Mouse (Mus musculus) midbrain, embryonic 12.5 days (tissue): ENCODE data around the gene Cwc27. TPM values are rescaled to one million over a fixed set of nuclear protein-coding genes. Genes with fewer than 3 reads are reported as not detected.

Experiments used
- ATAC-seq: fragments of 200-750 bp; cut with Nextera tagmentation; 2 replicates; pipeline ENCODE4 v1.8.0; 2017; ENCODE audit warnings: low read depth, moderate TSS enrichment, moderate library complexity; ENCODE audit not compliant: low FRiP score
- H3K27ac ChIP-seq: fragments of 300-500 bp; sonication (generic); replicated peaks from 2 replicates; pipeline ENCODE4 v1.5.1; 2016; ENCODE audit warnings: mild to moderate bottlenecking
- H3K27me3 ChIP-seq: fragments of 300-500 bp; sonication (generic); 2 replicates; pipeline ENCODE4 v1.6.1; 2016; ENCODE audit warnings: mild to moderate bottlenecking
- H3K36me3 ChIP-seq: fragments of 300-500 bp; sonication (generic); 2 replicates; pipeline ENCODE4 v1.6.1; 2016
- H3K4me1 ChIP-seq: fragments of 300-500 bp; sonication (generic); 2 replicates; pipeline ENCODE4 v1.6.1; 2016
- H3K4me2 ChIP-seq: fragments of 300-500 bp; sonication (generic); replicated peaks from 2 replicates; pipeline ENCODE4 v1.6.1; 2016; ENCODE audit warnings: mild to moderate bottlenecking, moderate library complexity
- H3K4me3 ChIP-seq: fragments of 300-500 bp; sonication (generic); 2 replicates; pipeline ENCODE4 v1.5.1; 2016; ENCODE audit warnings: mild to moderate bottlenecking
- H3K9ac ChIP-seq: fragments of 300-500 bp; sonication (generic); replicated peaks from 2 replicates; pipeline ENCODE4 v1.6.1; 2016; ENCODE audit warnings: mild to moderate bottlenecking, moderate library complexity
- H3K9me3 ChIP-seq: fragments of 300-500 bp; sonication (generic); 2 replicates; pipeline ENCODE4 v1.6.1; 2016; ENCODE audit warnings: mild to moderate bottlenecking
- WGBS: fragments of 180-500 bp; shearing (Covaris S2); methylation state at CpG from one replicate; pipeline ENCODE4 v1.1.7; 2016; 5-methylcytosine and 5-hydroxymethylcytosine counted together
- polyA plus RNA-seq: library from polyadenylated mRNA; unstranded; fragments of >200 nt; fragmentation: Nextera tagmentation; extraction: Ambion mirVana; gene quantifications from 2 replicates; pipeline ENCODE4 v1.2.1, GENCODE M21; 2016

Gene Cwc27
- polyA plus RNA-seq, 1 experiment from 2014 or later = 33.4 TPM

DNA sequence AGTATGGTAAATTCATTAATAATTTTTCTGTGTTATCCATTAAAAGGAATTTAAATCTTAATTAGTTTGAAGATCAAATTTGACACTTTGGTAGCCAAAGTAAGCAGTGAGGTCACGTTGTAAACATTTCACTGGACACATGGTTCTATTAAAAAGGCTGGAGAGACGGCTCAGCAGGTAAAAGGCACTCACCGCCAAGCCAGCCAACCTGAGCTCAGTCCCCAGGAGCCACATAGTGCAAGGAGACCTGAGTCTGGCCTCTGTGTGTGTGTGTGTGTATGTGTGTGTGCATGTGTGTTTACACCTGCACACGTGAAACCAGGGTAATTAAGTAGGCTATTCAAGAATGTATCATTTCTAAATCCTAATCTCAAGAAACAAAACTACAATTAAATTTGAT, 54.5 kb downstream of the Cwc27 start:
- Histone ChIP-seq H3K36me3 (no peaks in the 10 kb centered on the region), H3K9me3 (no peaks in the 10 kb centered on the region), H3K27ac (no peak overlapping the region), H3K4me1 (no peaks in the 10 kb centered on the region), H3K4me2 (no peak overlapping the region), H3K9ac (no peak overlapping the region), H3K27me3 (no peaks in the 10 kb centered on the region), H3K4me3 (no peak overlapping the region)
- 94% methylated on average over 4 of the region's 4 CpGs for WGBS
- no peak for ATAC-seq

DNA sequence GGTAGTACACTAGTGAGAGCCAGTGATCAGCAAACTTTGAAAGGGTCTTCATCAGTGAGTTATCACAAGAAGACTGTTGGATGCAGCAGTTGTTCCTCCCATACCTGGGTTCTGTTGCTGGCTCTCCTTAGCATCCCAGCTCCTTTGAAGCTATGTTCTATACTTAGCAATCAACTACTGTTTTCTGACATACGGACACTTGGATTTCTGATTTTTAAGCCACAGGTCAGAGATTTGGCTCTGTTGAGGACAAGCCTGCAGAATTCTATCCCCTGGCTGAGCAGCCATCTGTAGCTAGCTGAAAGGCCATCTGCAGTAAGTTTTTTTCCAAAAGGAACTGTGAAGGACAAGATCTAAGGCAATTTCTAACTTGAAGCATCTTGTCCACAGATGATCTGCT, 57.6 kb downstream of the Cwc27 start:
- H3K4me1 ChIP-seq = no peaks in the 10 kb centered on the region
- no peaks in the 10 kb centered on the region for H3K27me3 ChIP-seq
- no peak overlapping the region for H3K4me2 ChIP-seq
- H3K9ac ChIP-seq = no peak overlapping the region
- no peaks in the 10 kb centered on the region for H3K36me3 ChIP-seq
- 96% methylated on average over 1 of the region's 1 CpGs for WGBS
- ATAC-seq = no peak
- no peaks in the 10 kb centered on the region for H3K9me3 ChIP-seq
- H3K4me3 ChIP-seq = no peak overlapping the region
- H3K27ac ChIP-seq = no peak overlapping the region

GRCm38 (mm10) chr13:104747032-104747431, 69.9 kb downstream of the Cwc27 start:
- Histone ChIP-seq H3K4me2 (no peak overlapping the region), H3K4me3 (no peak overlapping the region), H3K27ac (no peak overlapping the region), H3K4me1 (no peaks in the 10 kb centered on the region), H3K9ac (no peak overlapping the region), H3K36me3 (no peaks in the 10 kb centered on the region), H3K9me3 (no peaks in the 10 kb centered on the region), H3K27me3 (no peaks in the 10 kb centered on the region)
- no peak for ATAC-seq

GRCm38 (mm10) chr13:104742866-104743265, 74.1 kb downstream of the Cwc27 start:
- no peaks in the 10 kb centered on the region for H3K9me3 ChIP-seq
- no peaks in the 10 kb centered on the region for H3K4me1 ChIP-seq
- no peak for ATAC-seq
- no peak overlapping the region for H3K27ac ChIP-seq
- no peak overlapping the region for H3K4me2 ChIP-seq
- WGBS = 92% methylated on average over 4 of the region's 4 CpGs
- H3K36me3 ChIP-seq = no peaks in the 10 kb centered on the region
- no peak overlapping the region for H3K4me3 ChIP-seq
- no peaks in the 10 kb centered on the region for H3K27me3 ChIP-seq
- no peak overlapping the region for H3K9ac ChIP-seq

DNA sequence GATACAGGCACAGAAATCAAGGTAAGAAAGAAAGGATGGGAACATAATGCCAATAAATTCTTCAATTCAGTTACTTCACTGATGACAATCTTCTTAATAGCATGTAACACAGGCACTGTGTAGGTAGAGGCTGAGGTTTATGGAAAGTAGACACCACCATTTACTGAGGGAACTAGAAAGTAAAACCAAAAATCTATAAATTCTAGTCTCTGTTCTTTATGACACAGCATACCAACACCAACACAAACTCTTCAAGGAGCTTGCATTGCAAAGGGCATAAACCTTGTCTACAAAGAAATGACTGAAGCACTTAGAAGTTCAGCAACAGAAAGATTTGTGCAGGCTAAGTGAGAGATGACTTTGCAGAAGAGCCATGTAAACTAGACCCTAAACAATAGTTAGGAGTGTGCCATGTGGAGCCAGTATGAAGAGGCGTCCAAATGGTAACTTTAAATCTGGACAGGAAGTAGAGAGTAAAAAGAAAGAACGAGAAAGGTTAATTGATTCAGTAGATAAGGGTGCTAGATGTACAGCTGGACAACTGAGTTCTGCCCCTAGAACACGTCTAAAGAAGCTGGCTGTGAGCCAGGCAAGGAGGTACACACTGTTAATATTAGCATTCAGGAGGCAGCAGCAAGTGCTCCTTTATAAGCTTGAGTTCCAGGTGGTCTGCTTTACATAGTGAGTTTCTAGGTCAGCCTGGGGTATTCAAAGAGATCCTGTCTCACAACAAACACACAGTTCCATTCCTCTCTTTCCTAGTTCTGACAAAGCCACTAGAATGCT, 87.5 kb downstream of the Cwc27 start:
- Histone ChIP-seq H3K36me3 (peaks cover 8% of the 10 kb centered on the region; the same call in 1 of the 2 replicates), H3K4me1 (no peaks in the 10 kb centered on the region), H3K4me2 (no peak overlapping the region), H3K27me3 (no peaks in the 10 kb centered on the region), H3K4me3 (no peak overlapping the region), H3K27ac (no peak overlapping the region), H3K9ac (no peak overlapping the region), H3K9me3 (no peaks in the 10 kb centered on the region; the same call in 1 of the 2 replicates)
- ATAC-seq = no peak
- WGBS = 80% methylated on average over 3 of the region's 3 CpGs

- ATAC-seq = no peak
- no peak overlapping the region for H3K27ac ChIP-seq
- no peaks in the 10 kb centered on the region for H3K4me1 ChIP-seq
- H3K4me3 ChIP-seq = no peak overlapping the region
- 91% methylated on average over 2 of the region's 2 CpGs for WGBS
- no peak overlapping the region for H3K4me2 ChIP-seq
- no peaks in the 10 kb centered on the region for H3K27me3 ChIP-seq
- H3K9ac ChIP-seq = no peak overlapping the region
- peaks cover 8% of the 10 kb centered on the region; the same call in 1 of the 2 replicates for H3K36me3 ChIP-seq
- no peaks in the 10 kb centered on the region; the same call in 1 of the 2 replicates for H3K9me3 ChIP-seq
Observed at GRCm38 (mm10) chr13:104727681-104728080, 89.3 kb downstream of the Cwc27 start.

DNA sequence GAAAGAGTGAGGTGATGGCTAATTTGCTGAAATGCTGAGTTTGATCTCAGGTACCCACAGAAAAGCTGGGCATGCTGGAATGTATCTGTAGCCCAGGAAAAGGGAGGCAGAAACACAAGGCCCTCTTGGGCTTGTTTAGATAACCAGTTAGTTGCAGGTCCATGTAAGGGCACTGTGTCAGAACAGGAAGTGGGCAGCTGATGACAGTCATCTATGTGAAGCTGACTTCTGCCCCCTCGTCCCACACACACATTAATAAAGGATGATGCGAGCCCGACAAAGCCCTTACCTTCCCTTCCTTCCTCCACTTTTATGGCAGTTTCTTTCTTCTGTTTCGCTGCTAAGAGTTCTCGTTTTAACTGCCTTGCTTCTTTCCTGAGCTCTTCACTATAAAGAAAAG, 96.8 kb downstream of the Cwc27 start:
- H3K9me3 ChIP-seq = no peaks in the 10 kb centered on the region
- no peak overlapping the region for H3K4me2 ChIP-seq
- H3K4me3 ChIP-seq = no peak overlapping the region
- peaks cover 4% of the 10 kb centered on the region; the same call in 1 of the 2 replicates for H3K36me3 ChIP-seq
- H3K27ac ChIP-seq = no peak overlapping the region
- H3K27me3 ChIP-seq = no peaks in the 10 kb centered on the region
- no peak for ATAC-seq
- 89% methylated on average over 5 of the region's 5 CpGs for WGBS
- H3K9ac ChIP-seq = no peak overlapping the region
- H3K4me1 ChIP-seq = no peaks in the 10 kb centered on the region

DNA sequence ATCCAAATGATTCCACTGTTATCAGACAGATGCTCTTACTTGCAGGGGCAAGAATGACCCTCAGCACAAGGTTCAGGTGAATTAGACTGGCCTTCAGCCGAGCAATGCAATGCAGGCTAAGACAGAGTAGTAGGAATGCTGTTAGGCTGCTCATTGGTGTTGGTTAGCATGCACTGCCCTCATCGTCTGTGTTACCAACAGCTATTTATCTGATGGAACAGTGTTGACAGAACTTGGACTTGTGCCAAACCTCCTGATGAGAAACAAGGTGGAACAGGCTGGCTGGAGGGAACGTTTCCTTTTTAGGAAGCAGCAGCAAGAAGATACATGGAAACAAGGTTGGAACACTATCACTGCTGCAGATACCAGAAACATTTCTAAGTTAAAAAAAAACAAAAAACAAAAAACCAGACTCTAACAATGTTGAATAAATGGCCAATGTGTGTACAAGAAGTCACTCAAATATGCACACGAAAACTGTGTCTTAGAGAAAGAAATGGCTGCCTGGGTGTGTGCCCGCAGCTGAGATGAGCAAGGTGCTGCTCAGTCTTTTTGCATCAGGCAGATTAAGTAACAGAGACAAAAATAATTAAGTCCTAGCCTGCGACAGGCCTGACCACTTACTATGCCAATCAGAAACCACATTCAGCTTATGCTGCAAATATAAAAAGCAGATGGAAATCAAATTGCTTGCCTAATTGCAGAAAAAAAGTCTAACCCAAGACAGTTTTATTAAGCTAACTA, 122.2 kb downstream of the Cwc27 start:
- 78% methylated on average over 6 of the region's 6 CpGs for WGBS
- no peaks in the 10 kb centered on the region for H3K9me3 ChIP-seq
- no peak overlapping the region for H3K9ac ChIP-seq
- ATAC-seq = peak; percentile 65; the same call in 1 of the 2 replicates
- H3K4me3 ChIP-seq = no peak overlapping the region
- no peaks in the 10 kb centered on the region for H3K36me3 ChIP-seq
- no peak overlapping the region for H3K4me2 ChIP-seq
- no peak overlapping the region for H3K27ac ChIP-seq
- no peaks in the 10 kb centered on the region for H3K27me3 ChIP-seq
- 0 out of 2 replicates have a peak, but pooled peaks cover 4% of the 10 kb centered on the region for H3K4me1 ChIP-seq

DNA sequence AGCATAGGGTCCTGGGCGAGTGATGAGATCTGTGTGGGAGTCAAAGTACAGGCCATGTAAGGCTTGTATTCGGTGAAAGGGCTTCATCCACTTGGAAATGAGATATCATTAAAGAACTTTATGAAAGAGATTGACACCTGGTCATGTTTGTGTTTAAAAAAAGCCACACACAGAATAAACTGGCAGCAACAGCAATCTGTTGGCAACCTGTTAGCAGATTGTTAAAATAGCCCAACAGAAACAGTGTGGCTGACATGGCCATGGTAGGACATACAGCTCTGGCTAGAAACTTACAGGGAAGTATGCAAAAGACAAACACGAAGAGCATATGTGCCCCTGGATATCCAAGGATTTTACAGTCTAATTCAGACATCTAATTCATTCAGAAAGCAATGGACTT, 124.2 kb downstream of the Cwc27 start:
- no peak overlapping the region for H3K9ac ChIP-seq
- H3K27ac ChIP-seq = no peak overlapping the region
- H3K4me3 ChIP-seq = no peak overlapping the region
- no peak overlapping the region for H3K4me2 ChIP-seq
- H3K27me3 ChIP-seq = no peaks in the 10 kb centered on the region
- no peaks in the 10 kb centered on the region for H3K36me3 ChIP-seq
- 0 out of 2 replicates have a peak, but pooled peaks cover 4% of the 10 kb centered on the region for H3K4me1 ChIP-seq
- H3K9me3 ChIP-seq = no peaks in the 10 kb centered on the region
- 87% methylated on average over 3 of the region's 3 CpGs for WGBS
- ATAC-seq = no peak

GRCm38 (mm10) chr13:104685537-104685936, 131.4 kb downstream of the Cwc27 start:
- H3K9ac ChIP-seq = no peak overlapping the region
- H3K27ac ChIP-seq = no peak overlapping the region
- H3K27me3 ChIP-seq = no peaks in the 10 kb centered on the region
- H3K9me3 ChIP-seq = no peaks in the 10 kb centered on the region
- H3K4me2 ChIP-seq = no peak overlapping the region
- no peak overlapping the region for H3K4me3 ChIP-seq
- peaks cover 4% of the 10 kb centered on the region for H3K4me1 ChIP-seq
- WGBS = 85% methylated on average over 2 of the region's 2 CpGs
- ATAC-seq = no peak
- H3K36me3 ChIP-seq = no peaks in the 10 kb centered on the region

GRCm38 (mm10) chr13:104684361-104685011, 132.5 kb downstream of the Cwc27 start:
- Histone ChIP-seq H3K27me3 (no peaks in the 10 kb centered on the region), H3K4me2 (no peak overlapping the region), H3K4me1 (peaks cover 4% of the 10 kb centered on the region), H3K9ac (no peak overlapping the region), H3K36me3 (no peaks in the 10 kb centered on the region), H3K27ac (no peak overlapping the region), H3K9me3 (no peaks in the 10 kb centered on the region), H3K4me3 (no peak overlapping the region)
- ATAC-seq = no peak
- WGBS = 36% methylated on average over 6 of the region's 6 CpGs

DNA sequence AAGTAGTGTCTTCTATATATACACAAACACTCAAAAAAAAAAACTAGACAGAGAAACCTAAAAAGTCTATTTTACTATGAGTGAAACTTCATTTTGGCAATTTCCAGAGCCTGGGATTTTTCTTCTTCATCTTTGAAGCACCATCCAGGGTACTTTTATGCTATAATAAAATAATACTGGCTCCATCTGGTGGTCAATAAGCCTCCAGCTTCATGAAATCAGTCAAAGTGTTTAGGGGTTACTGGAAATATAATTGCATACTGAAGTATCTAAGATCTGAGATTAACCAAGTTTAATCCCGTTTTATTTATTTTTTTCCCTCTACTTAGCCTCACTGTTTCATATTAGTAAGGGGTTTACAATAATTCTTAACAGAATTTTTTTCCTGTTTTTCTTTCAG, 135.7 kb downstream of the Cwc27 start:
- Histone ChIP-seq H3K4me3 (no peak overlapping the region), H3K36me3 (no peaks in the 10 kb centered on the region), H3K9me3 (no peaks in the 10 kb centered on the region), H3K27ac (no peak overlapping the region), H3K4me1 (peaks cover 4% of the 10 kb centered on the region), H3K27me3 (no peaks in the 10 kb centered on the region), H3K4me2 (no peak overlapping the region), H3K9ac (no peak overlapping the region)
- no peak for ATAC-seq
- WGBS = 77% methylated on average over 1 of the region's 1 CpGs
